Mouse (Mus musculus) hindbrain, embryonic 10.5 days (tissue): ENCODE results near the gene Gprasp2. TPM values are rescaled to one million over a fixed set of nuclear protein-coding genes. Genes with fewer than 3 reads are reported as not detected.
"Not testable (repeated sequence)": the region's sequence is repeated elsewhere in the genome, so short reads cannot be mapped to it uniquely, and the experiment has no call there.

Experiments used
- DNase-seq: peaks from one replicate; pipeline ENCODE4 v3.0.0-alpha.2; 2017; ENCODE audit warnings: low spot score
- H3K27ac ChIP-seq: fragments of 300-500 bp; sonication (generic); 2 replicates; pipeline ENCODE4 v1.5.1; 2016; ENCODE audit warnings: mild to moderate bottlenecking, moderate library complexity
- H3K27me3 ChIP-seq: fragments of 300-500 bp; sonication (generic); 2 replicates; pipeline ENCODE4 v1.6.1; 2016; ENCODE audit warnings: mild to moderate bottlenecking; ENCODE audit not compliant: poor library complexity, insufficient read depth, severe bottlenecking
- H3K36me3 ChIP-seq: fragments of 300-500 bp; sonication (generic); 2 replicates; pipeline ENCODE4 v1.6.1; 2016; ENCODE audit warnings: mild to moderate bottlenecking, moderate library complexity
- H3K4me1 ChIP-seq: fragments of 300-500 bp; sonication (generic); replicated peaks from 2 replicates; pipeline ENCODE4 v1.6.1; 2016; ENCODE audit warnings: mild to moderate bottlenecking
- H3K4me3 ChIP-seq: fragments of 300-500 bp; sonication (generic); 2 replicates; pipeline ENCODE4 v1.5.1; 2016; ENCODE audit warnings: mild to moderate bottlenecking, moderate library complexity
- H3K9me3 ChIP-seq: fragments of 300-500 bp; sonication (generic); 2 replicates; pipeline ENCODE4 v1.6.1; 2016; ENCODE audit warnings: mild to moderate bottlenecking, moderate library complexity
- WGBS: fragments of 180-500 bp; shearing (Covaris S2); methylation state at CpG from one replicate; pipeline ENCODE4 v1.1.7; 2016; 5-methylcytosine and 5-hydroxymethylcytosine counted together
- polyA plus RNA-seq: library from polyadenylated mRNA; unstranded; fragments of >200 nt; fragmentation: Nextera tagmentation; extraction: Ambion mirVana; gene quantifications from 2 replicates; pipeline ENCODE4 v1.2.1, GENCODE M21; 2016

The Gprasp2 gene
- 23.9 and 31.5 TPM in 2 replicates for polyA plus RNA-seq

DNA sequence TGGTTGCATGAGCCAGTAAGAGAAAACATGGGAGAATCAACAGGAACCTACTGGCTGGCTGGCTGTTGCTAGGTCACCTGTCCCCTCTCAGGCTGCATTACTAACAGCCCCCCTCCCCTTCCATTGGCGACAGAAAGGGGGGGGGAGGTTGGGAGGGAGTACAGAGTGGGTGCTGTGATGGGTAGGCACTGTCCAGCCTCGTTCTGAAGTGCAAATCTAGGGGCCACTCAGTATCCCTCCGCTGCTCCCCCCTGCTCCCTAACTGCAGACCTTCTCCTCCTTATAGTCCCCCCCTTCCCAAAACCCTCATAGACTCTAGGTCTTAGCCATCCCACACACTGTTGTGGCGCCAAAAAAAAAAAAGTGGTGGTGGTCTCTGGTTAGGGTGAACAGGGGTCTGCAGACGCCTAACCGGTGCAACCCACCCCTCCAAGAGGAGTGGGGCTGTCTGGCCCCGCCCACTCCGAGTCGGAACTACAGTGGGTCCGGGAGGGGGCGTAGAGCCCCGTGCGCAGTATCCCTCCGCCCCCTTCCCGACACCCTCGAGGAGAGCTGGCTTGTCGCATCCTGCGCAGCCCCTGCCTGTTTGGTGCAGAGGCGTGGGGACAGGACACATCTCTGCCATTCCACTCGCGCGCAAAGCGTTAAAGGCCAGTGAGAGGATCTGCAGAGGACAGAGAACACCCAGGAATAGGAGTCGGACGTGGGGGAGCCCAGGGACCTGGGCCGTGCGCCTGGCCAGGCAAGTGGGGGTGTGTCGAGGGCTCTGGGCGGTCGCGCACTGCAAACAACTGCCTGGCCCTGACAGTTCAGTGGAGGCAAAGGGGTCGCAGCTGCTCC, at the start of gene Gprasp2:
TSS of gene Gprasp2 (plus strand) at position 514 of the 840 bp plus-strand sequence.
- not testable (repeated sequence) for H3K36me3 ChIP-seq, H3K9me3 ChIP-seq, H3K4me1 ChIP-seq, H3K27me3 ChIP-seq
- WGBS = 21% methylated on average over 32 of the region's 32 CpGs
- peak within 1 kb of the TSS; percentile 62 for H3K27ac ChIP-seq
- peak; percentile 39 for DNase-seq
- H3K4me3 ChIP-seq = peak within 1 kb of the TSS; percentile 59

DNA sequence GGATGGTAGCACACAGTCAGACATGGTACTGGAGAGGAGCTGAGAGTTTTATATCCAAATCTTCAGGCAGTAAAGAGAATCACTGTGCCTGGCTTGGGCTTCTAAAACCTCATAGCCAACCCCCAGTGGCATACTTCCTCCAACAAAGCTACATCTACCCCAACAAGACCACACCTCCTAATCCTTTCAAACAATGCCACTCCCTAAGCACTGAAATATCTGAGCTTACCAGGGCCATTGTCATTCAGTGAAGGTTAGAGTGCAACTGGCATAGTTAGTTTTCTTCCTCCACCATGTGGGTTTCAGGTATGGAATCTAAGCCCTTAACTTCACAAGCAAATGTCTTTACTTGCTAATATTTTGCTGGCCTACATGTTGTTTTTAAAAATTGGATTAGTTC, 47.3 kb upstream of the Gprasp2 start:
- Histone ChIP-seq H3K27ac (no peak overlapping the region), H3K9me3 (no peaks in the 10 kb centered on the region), H3K4me1 (no peaks in the 10 kb centered on the region), H3K4me3 (no peak overlapping the region), H3K36me3 (no peaks in the 10 kb centered on the region), H3K27me3 (0 out of 2 replicates have a peak, but pooled peaks cover 4% of the 10 kb centered on the region)
- no peak for DNase-seq

DNA sequence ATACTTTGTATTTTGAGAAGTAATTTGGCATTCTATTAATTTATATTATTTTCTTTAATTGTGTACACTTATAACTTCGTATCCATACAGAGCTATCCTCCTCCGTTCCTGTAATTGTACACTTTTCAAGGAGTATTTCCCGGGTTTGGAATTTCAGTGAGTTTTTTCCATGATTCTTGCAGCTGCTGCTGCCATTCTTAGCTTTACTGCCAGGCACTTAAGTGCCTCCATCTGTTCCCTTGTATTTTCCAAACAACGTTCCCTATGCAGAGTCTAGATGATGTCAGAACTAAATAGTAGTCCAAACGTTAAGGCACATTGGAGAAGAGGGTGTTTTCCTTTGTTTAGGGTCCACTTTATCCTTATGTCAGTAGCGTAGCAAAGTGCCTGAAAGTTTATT, 46.5 kb upstream of the Gprasp2 start:
- Histone ChIP-seq H3K36me3 (no peaks in the 10 kb centered on the region), H3K4me1 (no peaks in the 10 kb centered on the region), H3K27ac (no peak overlapping the region), H3K4me3 (no peak overlapping the region), H3K9me3 (no peaks in the 10 kb centered on the region), H3K27me3 (0 out of 2 replicates have a peak, but pooled peaks cover 4% of the 10 kb centered on the region)
- DNase-seq = no peak
- WGBS = 80% methylated on average over 6 of the region's 6 CpGs

DNA sequence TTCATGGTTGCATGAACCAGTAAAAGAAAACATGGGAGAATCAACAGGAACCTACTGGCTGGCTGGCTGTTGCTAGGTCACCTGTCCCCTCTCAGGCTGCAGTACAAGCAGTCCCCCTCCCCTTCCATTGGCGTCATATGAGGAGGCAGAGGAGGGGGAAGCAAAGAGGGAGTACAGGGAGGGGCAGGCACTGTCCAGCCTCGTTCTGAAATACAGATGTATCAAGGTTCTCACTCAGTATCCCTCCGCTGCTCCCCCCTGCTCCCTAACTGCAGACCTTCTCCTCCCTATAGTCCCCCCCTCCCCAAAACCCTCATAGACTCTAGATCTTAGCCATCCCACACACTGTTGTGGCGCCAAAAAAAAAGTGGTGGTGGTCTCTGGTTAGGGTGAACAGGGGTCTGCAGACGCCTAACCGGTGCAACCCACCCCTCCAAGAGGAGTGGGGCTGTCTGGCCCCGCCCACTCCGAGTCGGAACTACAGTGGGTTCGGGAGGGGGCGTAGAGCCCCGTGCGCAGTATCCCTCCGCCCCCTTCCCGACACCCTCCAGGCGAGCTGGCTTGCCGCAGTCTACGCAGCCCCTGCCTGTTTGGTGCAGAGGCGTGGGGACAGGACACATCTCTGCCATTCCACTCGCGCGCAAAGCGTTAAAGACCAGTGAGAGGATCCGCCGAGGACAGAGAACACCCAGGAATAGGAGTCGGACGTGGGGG, 43.1 kb upstream of the Gprasp2 start:
- 22% methylated on average over 27 of the region's 27 CpGs for WGBS
- H3K27ac ChIP-seq = peak overlapping the region; percentile 85
- not testable (repeated sequence) for H3K9me3 ChIP-seq

DNA sequence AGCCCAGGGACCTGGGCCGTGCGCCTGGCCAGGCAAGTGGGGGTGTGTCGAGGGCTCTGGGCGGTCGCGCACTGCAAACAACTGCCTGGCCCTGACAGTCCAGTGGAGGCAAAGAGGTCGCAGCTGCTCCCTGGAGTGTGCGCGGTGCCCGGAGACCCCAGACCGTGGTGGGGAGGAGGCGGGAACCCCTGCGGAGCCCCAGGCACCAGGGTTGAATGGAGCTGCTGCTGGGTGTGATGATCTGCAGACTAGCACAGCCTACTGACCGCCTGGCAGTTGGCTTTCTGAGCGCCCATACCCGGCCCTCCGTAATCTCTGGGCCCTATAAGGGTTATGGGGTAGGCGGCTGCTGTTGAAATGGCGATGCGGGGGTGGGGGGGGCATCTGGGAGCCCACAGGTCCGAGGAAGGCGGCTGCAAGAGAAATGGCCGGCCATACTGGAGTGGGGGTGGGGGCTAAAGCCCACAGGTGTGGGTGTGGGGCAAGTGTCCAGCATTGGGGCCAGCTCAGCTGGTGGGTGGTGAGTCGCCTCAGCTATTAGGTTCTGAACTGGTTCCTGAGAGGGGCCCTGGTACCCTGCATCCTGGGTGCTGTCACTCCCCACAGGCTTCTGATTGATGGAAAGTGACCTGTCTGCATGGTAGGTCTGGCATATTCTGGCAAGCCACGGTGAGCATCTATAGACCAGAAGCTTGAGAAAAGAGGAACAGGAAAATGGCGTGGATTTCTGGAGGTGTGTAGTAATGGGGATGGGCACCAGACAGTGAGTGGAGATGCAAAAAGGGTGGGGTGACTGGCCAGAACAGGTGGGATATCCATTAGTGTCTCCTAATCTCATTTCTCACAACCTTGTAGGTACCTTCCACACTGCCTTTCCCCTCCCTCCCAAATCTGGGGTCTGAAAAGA, 42.3 kb upstream of the Gprasp2 start:
- Histone ChIP-seq H3K4me3 (peak overlapping the region; percentile 65), H3K36me3 (peaks cover 29% of the 10 kb centered on the region), H3K27ac (peak overlapping the region; percentile 85)
- H3K4me1 ChIP-seq, H3K9me3 ChIP-seq, H3K27me3 ChIP-seq: not testable (repeated sequence)
- DNase-seq = peak; percentile 34
- WGBS = 20% methylated on average over 26 of the region's 26 CpGs

More for the DNA sequence above, 43.1 kb upstream of the Gprasp2 start:
- Histone ChIP-seq H3K4me3 (peak overlapping the region; percentile 65), H3K36me3 (peaks cover 21% of the 10 kb centered on the region)
- not testable (repeated sequence) for H3K27me3 ChIP-seq, H3K4me1 ChIP-seq
- DNase-seq = peak; percentile 66

DNA sequence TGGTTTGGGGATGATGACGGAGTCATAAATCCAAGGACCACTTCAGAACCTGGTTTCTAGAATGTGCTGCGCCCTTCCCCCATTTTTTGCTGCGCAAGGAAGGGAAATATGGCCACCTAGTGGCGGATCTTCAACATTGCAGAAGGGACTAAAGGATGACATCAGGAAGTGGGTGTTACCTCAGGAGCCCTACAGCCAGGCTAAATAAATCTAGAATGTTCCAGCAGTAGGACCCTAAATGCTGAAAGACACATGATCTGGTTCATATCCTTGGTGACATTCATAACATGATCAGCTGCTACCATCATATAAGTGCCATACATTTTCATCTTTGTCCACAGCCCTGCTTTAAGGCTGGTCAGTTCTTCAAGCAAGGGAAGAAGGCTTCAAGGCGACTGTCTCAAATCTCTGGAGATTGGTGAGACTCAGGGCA, 41.6 kb upstream of the Gprasp2 start, which contains the start of gene Bhlhb9:
TSS of gene Bhlhb9 (plus strand) at position 383 of the 433 bp plus-strand sequence.
- peak; percentile 44 for DNase-seq
- H3K4me3 ChIP-seq = peak within 1 kb of the TSS; percentile 65
- WGBS = 33% methylated on average over 5 of the region's 5 CpGs
- H3K36me3 ChIP-seq = peaks cover 30% of the 10 kb centered on the region
- not testable (repeated sequence) for H3K4me1 ChIP-seq, H3K9me3 ChIP-seq, H3K27me3 ChIP-seq
- H3K27ac ChIP-seq = peak within 1 kb of the TSS; percentile 85

DNA sequence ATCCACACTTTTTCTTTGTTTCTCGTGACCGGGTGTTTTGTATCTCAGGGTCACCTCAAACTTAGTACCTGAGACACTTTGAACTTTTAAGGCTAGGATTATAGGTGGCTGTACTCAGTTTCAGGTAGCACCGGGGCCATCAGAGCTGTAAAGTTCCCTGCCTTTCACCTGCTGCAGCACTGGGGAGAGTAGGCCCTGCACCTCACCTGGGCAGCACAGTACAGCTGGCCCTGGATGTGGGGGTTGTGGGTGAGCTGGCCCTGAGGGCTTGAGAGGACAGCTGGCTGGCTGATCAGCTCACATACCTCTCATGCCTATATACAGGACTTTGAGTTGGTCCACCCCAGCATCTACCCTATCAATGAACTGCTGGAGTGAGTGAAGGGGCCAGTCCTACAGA, 34.7 kb upstream of the Gprasp2 start:
- Histone ChIP-seq H3K27me3 (0 out of 2 replicates have a peak, but pooled peaks cover 4% of the 10 kb centered on the region), H3K4me3 (no peak overlapping the region), H3K9me3 (no peaks in the 10 kb centered on the region), H3K27ac (no peak overlapping the region), H3K4me1 (no peaks in the 10 kb centered on the region), H3K36me3 (peaks cover 25% of the 10 kb centered on the region)
- 86% methylated on average over 3 of the region's 3 CpGs for WGBS
- DNase-seq = no peak

DNA sequence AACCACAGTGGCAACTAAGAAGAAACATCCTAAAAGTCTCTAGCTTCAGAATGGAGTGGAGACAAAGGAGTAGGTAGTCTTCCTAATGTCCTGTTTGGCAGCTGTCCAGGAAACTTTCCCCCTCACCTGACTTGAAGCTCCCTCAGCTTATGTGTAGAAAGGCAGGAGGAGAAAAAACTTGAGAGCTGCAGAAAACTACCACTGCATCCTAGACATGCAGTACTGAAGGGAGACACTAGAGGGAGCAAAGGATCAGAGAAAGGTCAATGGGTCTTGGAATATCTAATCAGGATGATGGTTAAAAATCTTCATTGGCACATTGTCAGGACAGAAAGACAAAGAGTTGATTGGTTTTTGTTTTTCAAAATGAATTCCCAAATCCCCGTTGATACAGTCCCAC, 33.1 kb upstream of the Gprasp2 start:
- H3K4me3 ChIP-seq = no peak overlapping the region
- H3K36me3 ChIP-seq = peaks cover 9% of the 10 kb centered on the region
- 17% methylated on average over 1 of the region's 1 CpGs for WGBS
- no peaks in the 10 kb centered on the region for H3K9me3 ChIP-seq
- no peak overlapping the region for H3K27ac ChIP-seq
- no peak for DNase-seq
- H3K4me1 ChIP-seq = no peaks in the 10 kb centered on the region
- H3K27me3 ChIP-seq = 0 out of 2 replicates have a peak, but pooled peaks cover 4% of the 10 kb centered on the region

DNA sequence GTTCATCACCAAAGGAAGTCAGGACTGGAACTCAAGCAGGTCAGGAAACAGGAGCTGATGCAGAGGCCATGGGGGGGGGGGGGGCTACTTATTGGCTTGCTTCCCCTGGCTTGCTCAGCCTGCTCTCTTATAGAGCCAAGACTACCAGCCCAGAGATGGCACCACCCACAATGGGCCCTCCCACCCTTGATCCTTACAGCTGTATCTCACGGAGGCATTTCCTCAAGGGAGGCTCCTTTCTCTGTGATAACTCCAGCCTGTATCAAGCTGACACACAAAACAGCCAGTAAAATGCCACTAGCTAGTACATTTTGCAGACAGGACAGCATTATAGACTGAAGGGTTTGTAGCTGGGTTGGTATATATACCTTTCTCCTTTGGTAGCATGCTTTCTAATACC, 2.9 kb upstream of the Gprasp2 start:
- DNase-seq, H3K4me3 ChIP-seq, H3K27ac ChIP-seq, H3K9me3 ChIP-seq, H3K4me1 ChIP-seq, H3K27me3 ChIP-seq, H3K36me3 ChIP-seq: not testable (repeated sequence)
- WGBS = 44% methylated on average over 1 of the region's 1 CpGs

DNA sequence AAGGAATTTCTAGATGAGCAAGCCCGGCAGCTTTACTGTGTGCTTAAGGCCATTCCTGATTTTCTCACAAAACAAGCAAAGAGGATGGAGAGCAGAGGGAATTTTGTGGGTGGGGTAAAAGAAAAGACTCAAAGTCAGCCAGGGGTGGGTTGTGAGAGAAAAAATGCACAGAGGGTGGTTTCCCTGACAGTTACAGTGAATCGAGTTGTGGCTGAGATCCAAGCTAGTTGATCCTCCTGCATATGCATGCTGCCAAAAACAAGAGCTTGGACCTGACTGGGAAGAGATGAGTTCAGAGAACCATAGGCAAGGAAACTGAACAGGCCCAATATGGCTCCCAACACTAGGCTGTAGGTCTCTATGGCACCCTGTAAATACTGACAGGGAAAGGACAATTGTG, 938 bp upstream of the Gprasp2 start:
- H3K27me3 ChIP-seq = 0 out of 2 replicates have a peak, but pooled peaks cover 3% of the 10 kb centered on the region
- 80% methylated on average over 2 of the region's 2 CpGs for WGBS
- no peak overlapping the region for H3K4me3 ChIP-seq
- H3K4me1 ChIP-seq = no peaks in the 10 kb centered on the region
- no peaks in the 10 kb centered on the region for H3K9me3 ChIP-seq
- H3K27ac ChIP-seq = no peak overlapping the region
- peaks cover 6% of the 10 kb centered on the region; the same call in 1 of the 2 replicates for H3K36me3 ChIP-seq
- no peak for DNase-seq

DNA sequence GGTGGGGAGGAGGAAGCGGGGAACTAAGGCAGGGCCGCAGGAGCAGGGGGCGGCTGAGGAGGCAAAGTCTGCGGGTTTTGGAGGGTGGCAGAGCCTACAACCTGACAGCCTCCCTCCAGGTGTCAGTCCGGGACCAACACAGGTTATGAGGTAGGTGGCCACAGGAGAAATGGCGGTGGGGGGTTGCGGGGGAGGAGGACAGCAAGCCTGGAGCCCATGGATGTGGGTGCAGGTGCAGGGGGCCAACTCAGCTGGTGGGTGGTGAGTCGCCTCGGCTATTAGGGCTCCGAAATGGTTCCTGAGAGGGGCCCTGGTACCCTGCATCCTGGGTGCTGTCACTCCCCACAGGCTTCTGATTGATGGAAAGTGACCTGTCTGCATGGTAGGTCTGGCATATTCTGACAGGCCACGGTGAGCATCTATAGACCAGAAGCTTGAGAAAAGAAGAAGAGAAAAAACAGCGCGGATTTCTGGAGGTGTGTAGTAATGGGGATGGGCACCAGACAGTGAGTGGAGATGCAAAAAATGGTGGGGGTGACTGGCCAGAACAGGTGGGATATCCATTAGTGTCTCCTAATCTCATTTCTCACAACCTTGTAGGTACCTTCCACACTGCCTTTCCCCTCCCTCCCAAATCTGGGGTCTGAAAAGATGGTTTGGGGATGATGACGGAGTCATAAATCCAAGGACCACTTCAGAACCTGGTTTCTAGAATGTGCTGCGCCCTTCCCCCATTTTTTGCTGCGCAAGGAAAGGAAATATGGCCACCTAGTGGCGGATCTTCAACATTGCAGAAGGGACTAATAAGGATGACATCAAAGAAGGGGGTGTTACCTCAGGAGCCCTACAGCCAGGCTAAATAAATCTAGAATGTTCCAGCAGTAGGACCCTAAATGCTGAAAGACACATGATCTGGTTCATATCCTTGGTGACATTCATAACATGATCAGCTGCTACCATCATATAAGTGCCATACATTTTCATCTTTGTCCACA, 860 bp downstream of the Gprasp2 start:
- 22% methylated on average over 17 of the region's 17 CpGs for WGBS
- H3K36me3 ChIP-seq, H3K4me1 ChIP-seq, H3K9me3 ChIP-seq, H3K27me3 ChIP-seq: not testable (repeated sequence)
- peak overlapping the region; percentile 62; the same call in 1 of the 2 replicates for H3K27ac ChIP-seq
- H3K4me3 ChIP-seq = peak overlapping the region; percentile 59
- peak; percentile 26 for DNase-seq
